Mouse (Mus musculus): ENCODE data around the gene Atp2a2.

Gene Atp2a2

GRCm38 (mm10) chr5:122502077-122502941, at the start of gene Atp2a2:
Gene Atp2a2, minus strand, starts transcription at chr5:122502225.
- peak; percentile 97 for DNase-seq

- DNase-seq = no peak
Measured at GRCm38 (mm10) chr5:122550460-122550859, 48.4 kb upstream of the Atp2a2 start.

- no peak for DNase-seq
Measured at GRCm38 (mm10) chr5:122548671-122549070, 46.6 kb upstream of the Atp2a2 start.

- DNase-seq = no peak
Measured at GRCm38 (mm10) chr5:122547810-122548209, 45.8 kb upstream of the Atp2a2 start.

GRCm38 (mm10) chr5:122547251-122547714, 45.3 kb upstream of the Atp2a2 start:
- DNase-seq = peak; percentile 42

- DNase-seq = no peak
Measured at GRCm38 (mm10) chr5:122543392-122543791, 41.4 kb upstream of the Atp2a2 start.

GRCm38 (mm10) chr5:122541871-122542270, 39.8 kb upstream of the Atp2a2 start:
- no peak for DNase-seq

GRCm38 (mm10) chr5:122538077-122538476, 36.1 kb upstream of the Atp2a2 start:
- no peak for DNase-seq

- no peak for DNase-seq
Measured at GRCm38 (mm10) chr5:122537654-122538053, 35.6 kb upstream of the Atp2a2 start.

GRCm38 (mm10) chr5:122533884-122534283, 31.9 kb upstream of the Atp2a2 start:
- no peak for DNase-seq

- DNase-seq = no peak
Measured at GRCm38 (mm10) chr5:122529913-122530604, 28.0 kb upstream of the Atp2a2 start.

GRCm38 (mm10) chr5:122529316-122529715, 27.3 kb upstream of the Atp2a2 start:
- DNase-seq = no peak

GRCm38 (mm10) chr5:122528591-122528990, 26.6 kb upstream of the Atp2a2 start:
- DNase-seq = no peak

GRCm38 (mm10) chr5:122527761-122528160, 25.7 kb upstream of the Atp2a2 start:
- DNase-seq = peak; percentile 69

- DNase-seq = no peak
Measured at GRCm38 (mm10) chr5:122526878-122527730, 25.1 kb upstream of the Atp2a2 start.

GRCm38 (mm10) chr5:122526405-122526804, 24.4 kb upstream of the Atp2a2 start:
- no peak for DNase-seq

- DNase-seq = no peak
Measured at GRCm38 (mm10) chr5:122525238-122525931, 23.4 kb upstream of the Atp2a2 start.

GRCm38 (mm10) chr5:122524854-122525237, 22.8 kb upstream of the Atp2a2 start:
- DNase-seq = no peak

- DNase-seq = no peak
Measured at GRCm38 (mm10) chr5:122524244-122524643, 22.2 kb upstream of the Atp2a2 start.

- DNase-seq = no peak
Measured at GRCm38 (mm10) chr5:122521130-122521473, 19.1 kb upstream of the Atp2a2 start.

GRCm38 (mm10) chr5:122520254-122521129, 18.5 kb upstream of the Atp2a2 start:
- DNase-seq = no peak

Data from embryo, embryonic 11 days (tissue).